Mouse (Mus musculus) stomach, embryonic 16.5 days (tissue): ENCODE measurements at regions not wholly inside any gene's neighbourhood (a gene's known extent, or its start where the extent isn't known, plus 50 kb on each side); places are given as distances from the start of the nearest gene placed in this dataset.

Experiments used
- ATAC-seq: fragments of 200-750 bp; cut with Nextera tagmentation; 2 replicates; pipeline ENCODE4 v1.8.0; 2017; ENCODE audit warnings: moderate number of reproducible peaks, moderate TSS enrichment; ENCODE audit not compliant: insufficient read depth, low FRiP score
- H3K27ac ChIP-seq: fragments of 300-500 bp; sonication (generic); 2 replicates; pipeline ENCODE4 v1.5.1; 2014; ENCODE audit warnings: low read length
- H3K27me3 ChIP-seq: fragments of 300-500 bp; sonication (generic); 2 replicates; pipeline ENCODE4 v1.6.1; 2014; ENCODE audit warnings: low read length, control low read depth, mixed read lengths; ENCODE audit not compliant: control insufficient read depth, insufficient read depth
- H3K36me3 ChIP-seq: fragments of 300-500 bp; sonication (generic); 2 replicates; pipeline ENCODE4 v1.6.1; 2014; ENCODE audit warnings: low read length; ENCODE audit not compliant: control insufficient read depth, insufficient read depth
- H3K4me1 ChIP-seq: fragments of 300-500 bp; sonication (generic); 2 replicates; pipeline ENCODE4 v1.6.1; 2014; ENCODE audit warnings: low read length, control low read depth, mixed read lengths; ENCODE audit not compliant: control insufficient read depth, insufficient read depth
- H3K4me2 ChIP-seq: fragments of 300-500 bp; sonication (generic); 2 replicates; pipeline ENCODE4 v1.6.1; 2014; ENCODE audit warnings: low read depth, low read length, mixed read lengths
- H3K4me3 ChIP-seq: fragments of 300-500 bp; sonication (generic); replicated peaks from 2 replicates; pipeline ENCODE4 v1.5.1; 2014; ENCODE audit warnings: mild to moderate bottlenecking, low read length
- H3K9ac ChIP-seq: fragments of 300-500 bp; sonication (generic); 2 replicates; pipeline ENCODE4 v1.6.1; 2014; ENCODE audit warnings: low read length
- H3K9me3 ChIP-seq: fragments of 300-500 bp; sonication (generic); replicated peaks from 2 replicates; pipeline ENCODE4 v1.6.1; 2016; ENCODE audit warnings: low read length, control low read depth; ENCODE audit not compliant: control insufficient read depth
- WGBS: fragments of 180-500 bp; shearing (Covaris S2); extraction: QIAGEN DNeasy Blood & Tissue Kit; methylation state at CpG from one replicate; pipeline ENCODE4 v1.1.7; 2014; 5-methylcytosine and 5-hydroxymethylcytosine counted together

DNA sequence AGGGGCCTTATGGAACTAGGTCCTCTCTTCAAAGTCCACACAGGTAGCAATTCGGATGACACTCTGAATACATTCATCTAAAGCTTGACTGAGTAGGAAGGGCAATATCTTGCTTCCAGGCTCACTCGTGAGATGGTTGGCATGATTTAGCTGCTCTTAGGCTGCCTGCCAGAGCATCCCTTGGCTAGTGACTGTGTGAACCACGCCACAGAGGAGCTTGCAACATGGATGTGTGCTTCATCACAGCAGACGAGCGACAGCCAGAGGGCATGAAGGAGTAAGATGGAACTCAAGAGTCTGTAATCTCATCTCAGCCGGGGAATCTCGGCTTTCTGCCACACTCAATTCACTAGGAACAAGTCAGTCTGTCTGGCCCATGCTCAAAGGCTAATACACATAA is 127.3 kb downstream of the CK137956 start:
- WGBS, result 66% methylated on average over 7 of the region's 7 CpGs
- Histone ChIP-seq H3K27me3 (no peaks in the 10 kb centered on the region), H3K4me2 (no peak overlapping the region), H3K36me3 (no peaks in the 10 kb centered on the region), H3K27ac (no peak overlapping the region), H3K9me3 (no peaks in the 10 kb centered on the region), H3K4me1 (no peaks in the 10 kb centered on the region), H3K9ac (no peak overlapping the region), H3K4me3 (no peak overlapping the region)
- ATAC-seq, result no peak

DNA sequence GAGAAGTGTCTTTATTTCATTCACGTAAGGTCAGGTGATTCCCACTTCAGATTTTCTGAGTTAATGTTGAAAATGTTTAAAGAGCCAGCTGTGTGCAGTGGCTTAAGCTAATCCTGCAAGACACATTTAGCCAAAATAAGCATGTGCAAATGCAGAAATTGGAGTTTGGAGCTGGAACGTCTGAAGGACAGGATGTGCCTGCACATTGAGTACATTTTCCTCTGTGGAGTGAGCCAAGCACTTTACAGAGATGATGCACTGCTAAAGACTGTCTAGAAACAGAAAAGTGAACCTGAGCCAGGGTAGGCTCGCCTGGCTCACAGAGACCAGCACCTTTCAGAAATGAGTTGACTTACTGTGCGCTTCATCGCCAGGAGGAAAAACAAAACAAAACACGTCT is 137.1 kb downstream of the CK137956 start:
- Histone ChIP-seq H3K4me2 (no peak overlapping the region), H3K4me3 (no peak overlapping the region), H3K27me3 (no peaks in the 10 kb centered on the region), H3K9ac (no peak overlapping the region), H3K36me3 (no peaks in the 10 kb centered on the region), H3K4me1 (no peaks in the 10 kb centered on the region), H3K27ac (no peak overlapping the region), H3K9me3 (no peaks in the 10 kb centered on the region)
- ATAC-seq, result no peak
- 71% methylated on average over 6 of the region's 6 CpGs for WGBS

DNA sequence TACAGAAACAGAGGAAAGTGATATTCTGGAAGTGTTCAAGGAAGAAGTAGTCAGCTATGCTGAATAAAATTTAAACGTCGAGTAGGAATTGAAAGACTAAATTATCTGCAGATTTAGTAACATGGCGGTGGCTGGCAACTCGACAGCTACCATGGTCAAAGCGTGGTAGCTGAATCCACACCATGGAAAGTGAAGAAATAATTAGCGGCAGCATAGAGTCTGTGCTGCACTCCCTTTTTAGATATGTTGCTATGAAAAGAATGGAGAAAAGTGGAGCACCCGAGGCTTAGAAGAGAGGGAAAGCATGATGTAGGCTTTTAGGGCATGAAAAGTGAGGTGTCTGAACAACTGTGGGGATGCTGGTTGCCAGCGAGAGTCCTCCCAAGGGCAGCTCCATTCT is 143.8 kb downstream of the CK137956 start:
- H3K27ac ChIP-seq, result no peak overlapping the region
- WGBS, result 83% methylated on average over 8 of the region's 8 CpGs
- no peak overlapping the region for H3K4me2 ChIP-seq
- no peak overlapping the region for H3K9ac ChIP-seq
- H3K4me3 ChIP-seq, result no peak overlapping the region
- ATAC-seq, result no peak
- no peaks in the 10 kb centered on the region for H3K4me1 ChIP-seq
- no peaks in the 10 kb centered on the region for H3K27me3 ChIP-seq
- no peaks in the 10 kb centered on the region for H3K36me3 ChIP-seq
- no peaks in the 10 kb centered on the region for H3K9me3 ChIP-seq

DNA sequence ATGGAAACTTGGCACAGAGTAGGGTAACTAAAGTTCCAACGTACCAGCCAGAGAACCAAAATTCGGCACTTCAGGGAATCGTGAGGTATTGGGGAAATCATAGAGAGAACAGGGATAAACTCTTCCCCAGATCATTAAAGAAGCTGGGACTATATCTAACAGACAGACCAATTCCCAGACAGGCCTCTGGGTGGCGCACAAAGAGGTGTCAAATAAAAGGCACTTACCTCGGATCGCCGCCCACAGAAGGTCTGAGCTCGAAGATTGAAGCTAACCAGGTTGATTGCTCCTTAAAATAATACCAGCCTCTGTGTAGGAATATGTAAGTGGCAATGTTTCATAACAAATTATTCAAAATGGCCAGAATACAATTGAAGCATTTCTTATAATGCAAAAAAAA is 151.2 kb downstream of the CK137956 start:
- no peaks in the 10 kb centered on the region for H3K27me3 ChIP-seq
- H3K4me3 ChIP-seq, result no peak overlapping the region
- 0 out of 2 replicates have a peak, but pooled peaks cover 2% of the 10 kb centered on the region for H3K9me3 ChIP-seq
- ATAC-seq, result no peak
- H3K9ac ChIP-seq, result no peak overlapping the region
- no peaks in the 10 kb centered on the region for H3K36me3 ChIP-seq
- no peaks in the 10 kb centered on the region for H3K4me1 ChIP-seq
- no peak overlapping the region for H3K27ac ChIP-seq
- H3K4me2 ChIP-seq, result no peak overlapping the region
- WGBS, result 80% methylated on average over 8 of the region's 8 CpGs

DNA sequence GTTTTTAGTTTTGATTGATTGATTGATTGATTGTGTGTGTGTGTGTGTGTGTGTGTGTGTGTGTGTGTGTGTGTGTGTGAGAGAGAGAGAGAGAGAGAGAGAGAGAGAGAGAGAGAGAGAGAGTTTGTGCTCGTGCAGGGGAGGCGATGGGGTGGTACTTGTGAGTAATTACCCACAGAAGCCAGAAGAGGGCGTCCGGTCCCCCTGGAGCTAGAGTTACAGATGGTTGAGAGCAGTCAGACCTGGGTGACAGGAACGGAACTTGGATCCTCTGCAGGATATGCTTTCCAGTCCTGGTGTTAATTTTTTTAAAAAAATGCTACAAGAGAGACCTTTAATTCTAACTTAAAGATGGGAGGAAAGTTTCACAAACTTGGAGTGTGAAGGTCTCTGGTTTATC is 151.7 kb downstream of the CK137956 start:
- Histone ChIP-seq H3K27me3 (no peaks in the 10 kb centered on the region), H3K27ac (no peak overlapping the region), H3K4me1 (no peaks in the 10 kb centered on the region), H3K4me3 (no peak overlapping the region), H3K9ac (no peak overlapping the region), H3K36me3 (no peaks in the 10 kb centered on the region), H3K4me2 (no peak overlapping the region), H3K9me3 (0 out of 2 replicates have a peak, but pooled peaks cover 5% of the 10 kb centered on the region)
- 74% methylated on average over 5 of the region's 5 CpGs for WGBS
- no peak for ATAC-seq

DNA sequence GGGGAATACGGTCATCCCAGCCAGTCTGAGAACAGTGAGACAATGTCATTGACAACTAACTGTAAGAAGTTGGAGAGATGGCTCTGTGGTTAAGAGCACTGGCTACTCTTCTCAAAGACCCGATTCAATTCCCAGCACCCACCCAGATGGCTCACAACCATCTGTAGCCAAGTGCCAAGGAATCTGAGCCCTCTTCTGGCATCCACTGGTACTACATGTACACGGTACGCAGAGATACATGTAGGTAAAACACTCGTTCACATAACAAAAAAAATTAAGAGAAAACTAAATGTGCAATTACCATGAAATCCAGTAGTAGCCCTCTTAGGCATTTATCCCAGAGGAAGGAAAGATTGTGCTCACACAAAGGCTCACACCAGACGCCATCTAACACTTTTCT is 156.1 kb downstream of the CK137956 start:
- no peak overlapping the region for H3K4me2 ChIP-seq
- no peak overlapping the region for H3K9ac ChIP-seq
- H3K4me3 ChIP-seq, result no peak overlapping the region
- no peak for ATAC-seq
- 88% methylated on average over 6 of the region's 6 CpGs for WGBS
- no peaks in the 10 kb centered on the region for H3K27me3 ChIP-seq
- no peaks in the 10 kb centered on the region for H3K36me3 ChIP-seq
- no peak overlapping the region for H3K27ac ChIP-seq
- no peaks in the 10 kb centered on the region for H3K4me1 ChIP-seq
- 0 out of 2 replicates have a peak, but pooled peaks cover 5% of the 10 kb centered on the region for H3K9me3 ChIP-seq

DNA sequence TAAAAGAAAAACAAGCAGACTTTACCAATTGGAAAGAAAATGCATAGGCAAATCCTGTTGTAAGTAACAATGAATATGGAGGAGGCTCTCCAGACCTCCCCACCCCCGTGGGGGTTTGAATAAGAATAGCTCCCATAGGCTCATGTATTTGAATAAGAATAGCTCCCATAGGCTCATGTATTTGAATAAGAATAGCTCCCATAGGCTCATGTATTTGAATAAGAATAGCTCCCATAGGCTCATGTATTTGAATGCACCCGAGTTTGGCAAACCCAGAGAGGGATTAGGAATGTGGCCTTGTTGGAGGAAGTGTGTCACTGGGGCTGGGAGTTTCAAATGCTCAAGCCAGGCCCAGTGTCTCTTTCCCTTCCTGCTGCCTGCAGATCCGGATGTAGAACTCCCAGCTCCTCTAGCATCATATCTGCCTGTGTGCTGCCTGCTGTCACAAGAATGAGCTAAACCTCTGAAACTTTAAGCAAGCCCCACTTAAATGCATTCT is 158.7 kb downstream of the CK137956 start:
- no peak for ATAC-seq
- Histone ChIP-seq H3K36me3 (no peaks in the 10 kb centered on the region), H3K4me1 (no peaks in the 10 kb centered on the region), H3K4me2 (no peak overlapping the region), H3K27me3 (no peaks in the 10 kb centered on the region), H3K27ac (no peak overlapping the region), H3K9ac (no peak overlapping the region), H3K9me3 (0 out of 2 replicates have a peak, but pooled peaks cover 5% of the 10 kb centered on the region), H3K4me3 (no peak overlapping the region)
- WGBS, result 79% methylated on average over 3 of the region's 3 CpGs

DNA sequence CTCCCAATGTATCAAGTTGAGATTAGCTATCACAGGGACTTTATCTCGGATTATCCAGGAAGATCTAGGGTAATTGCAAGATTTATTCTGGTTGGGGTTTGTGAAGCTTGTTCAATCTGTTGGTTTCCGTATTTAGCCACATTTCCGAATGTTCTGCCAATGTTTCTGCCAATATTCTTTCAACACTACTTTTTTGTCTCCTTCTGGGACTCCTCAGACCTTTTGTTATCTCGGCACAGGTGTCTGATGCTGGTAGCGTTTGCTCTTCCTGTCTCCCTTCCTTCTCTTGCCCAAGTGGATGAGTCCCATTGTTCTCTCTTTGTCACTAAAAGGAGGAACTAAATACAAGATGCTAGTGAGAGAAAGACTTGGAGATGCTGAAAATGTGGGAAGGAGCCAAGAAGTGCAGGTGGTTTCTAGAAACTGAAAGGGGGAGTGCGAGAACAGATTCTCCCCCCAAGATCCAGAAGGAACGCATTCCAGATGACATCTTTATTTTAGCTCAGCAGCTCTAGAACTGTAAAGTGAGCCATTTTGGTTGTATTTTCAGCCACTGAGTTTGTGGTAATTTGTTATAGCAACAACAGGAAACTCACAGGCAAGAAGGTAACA is 159.7 kb downstream of the CK137956 start:
- no peaks in the 10 kb centered on the region for H3K27me3 ChIP-seq
- H3K4me3 ChIP-seq, result no peak overlapping the region
- 81% methylated on average over 7 of the region's 7 CpGs for WGBS
- H3K4me2 ChIP-seq, result no peak overlapping the region
- H3K27ac ChIP-seq, result no peak overlapping the region
- H3K4me1 ChIP-seq, result no peaks in the 10 kb centered on the region
- no peak overlapping the region for H3K9ac ChIP-seq
- no peaks in the 10 kb centered on the region for H3K36me3 ChIP-seq
- ATAC-seq, result no peak
- 0 out of 2 replicates have a peak, but pooled peaks cover 5% of the 10 kb centered on the region for H3K9me3 ChIP-seq

DNA sequence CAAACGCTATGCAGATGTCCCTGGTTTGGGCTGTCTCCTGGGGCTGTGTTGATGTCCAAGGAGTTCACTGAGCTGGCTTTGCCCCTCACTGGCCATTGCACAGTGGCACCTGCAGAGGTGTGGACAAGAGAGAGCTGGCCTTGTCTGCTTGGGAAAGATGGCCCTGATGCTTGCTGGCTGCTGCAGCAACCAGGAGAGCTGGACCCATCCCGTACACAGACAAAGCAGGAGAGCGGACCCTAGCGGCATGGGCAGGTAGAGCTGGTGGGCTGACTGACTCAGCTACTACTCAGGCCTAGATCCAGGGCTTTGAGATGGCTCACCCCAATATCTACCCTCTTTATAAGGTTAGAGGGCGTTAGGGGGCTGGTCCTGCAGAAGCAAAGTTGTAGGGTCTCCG is 161.7 kb downstream of the CK137956 start:
- Histone ChIP-seq H3K4me3 (no peak overlapping the region), H3K27me3 (no peaks in the 10 kb centered on the region), H3K9me3 (no peaks in the 10 kb centered on the region), H3K9ac (no peak overlapping the region), H3K36me3 (no peaks in the 10 kb centered on the region), H3K27ac (no peak overlapping the region), H3K4me1 (no peaks in the 10 kb centered on the region), H3K4me2 (no peak overlapping the region)
- ATAC-seq, result no peak
- WGBS, result 68% methylated on average over 6 of the region's 6 CpGs
